Mouse (Mus musculus): ENCODE measurements around the gene Gdi2. TPM values are rescaled to one million over a fixed set of nuclear protein-coding genes. Genes with fewer than 3 reads are reported as not detected.

Gdi2 gene
- 100 to 1,000 TPM; 402 to 430 TPM for total RNA-seq (2023)

GRCm38 (mm10) chr13:3537594-3538222 lies at the start of gene Gdi2:
Gdi2 (plus strand) TSS chr13:3538063.

GRCm38 (mm10) chr13:3610795-3611438 lies 73.1 kb downstream of the Gdi2 start, which contains the start of gene Fam208b:
Fam208b (minus strand) TSS chr13:3611108.

Other genes with a start within 250 kb of the Gdi2 start
- 10 to 100 TPM; 74.2 to 80.1 TPM for gene Fam208b, start 73.0 kb downstream of the Gdi2 start, total RNA-seq (2023)
- gene Asb13, start 96.0 kb downstream of the Gdi2 start, total RNA-seq (2023), result 10 to 100 TPM; 38.7 to 40.2 TPM